Mouse (Mus musculus) heart, adult 2 months (tissue): Measurements from ENCODE around the gene Samd1.

Experiments
- CTCF ChIP-seq: fragments of 200-600 bp; IDR thresholded peaks from 2 replicates; pipeline ENCODE4 v1.8.1; 2022; ENCODE audit warnings: antibody characterized with exemption, mild to moderate bottlenecking, moderate library complexity
- EP300 ChIP-seq: fragments of 200-500 bp; IDR thresholded peaks from 2 replicates; pipeline ENCODE4 v1.6.1; 2011; ENCODE audit warnings: low read depth, low read length, control low read depth; ENCODE audit not compliant: insufficient read depth
- POLR2A ChIP-seq: fragments of 200-500 bp; IDR thresholded peaks from 2 replicates; pipeline ENCODE4 v1.6.1; 2011; ENCODE audit warnings: mild to moderate bottlenecking, low read depth, low read length, control low read depth; ENCODE audit not compliant: insufficient read depth

DNA sequence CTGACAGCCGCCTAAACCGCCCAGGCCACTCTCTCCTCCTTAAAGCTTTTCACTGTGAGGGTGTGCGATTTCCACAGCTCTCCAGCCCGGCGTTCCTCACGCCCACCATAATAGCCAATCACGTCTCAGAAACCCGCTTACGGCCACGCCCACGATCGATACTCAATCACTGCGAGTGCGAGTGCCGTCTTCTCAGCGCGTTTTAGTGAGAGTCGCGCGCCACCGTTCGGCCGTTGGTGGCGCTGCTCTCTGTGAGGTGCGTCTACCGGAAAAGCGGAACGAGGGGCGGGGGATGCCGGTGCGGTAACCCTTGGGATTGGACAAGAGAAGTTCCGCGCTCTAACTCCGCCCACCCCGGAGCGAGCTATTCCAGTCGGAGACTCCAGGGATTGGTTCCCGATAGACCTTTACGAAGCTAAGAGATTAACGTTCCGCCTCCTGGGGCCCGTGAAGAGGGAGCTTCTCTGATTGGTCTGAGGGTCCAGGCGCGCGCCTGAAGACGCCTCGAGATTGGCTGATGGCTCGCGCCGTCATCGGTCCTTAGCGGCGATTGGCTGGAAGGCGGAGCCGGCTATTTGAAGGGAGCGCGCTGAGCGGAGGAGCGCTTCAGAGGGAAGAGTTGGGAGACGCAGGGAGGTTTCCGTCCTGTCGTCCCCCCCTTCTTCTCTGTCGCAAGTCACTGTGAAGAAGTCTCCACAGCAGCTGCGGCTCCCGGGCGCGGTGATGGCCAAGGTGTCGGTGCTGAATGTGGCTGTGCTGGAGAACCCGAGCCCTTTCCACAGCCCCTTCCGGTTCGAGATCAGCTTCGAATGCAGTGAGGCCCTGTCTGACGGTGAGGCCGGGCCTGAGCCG lies 42.1 kb upstream of the Samd1 start, which contains the start of the genes Gm10644 and Asf1b:
- TF ChIP-seq POLR2A: 0 out of 2 replicates have a peak, but pooled peaks have one; percentile 42
- TF ChIP-seq CTCF: peak; percentile 82
- TF ChIP-seq EP300: peak; percentile 66; the same call in 1 of the 2 replicates
